Mouse (Mus musculus): Measurements from ENCODE around the gene Kifc3. TPM values are rescaled to one million over a fixed set of nuclear protein-coding genes. Genes with fewer than 3 reads are reported as not detected.

The Kifc3 gene
- 17.3 and 20.7 TPM in 2 replicates for polyA plus RNA-seq (2014; fragmentation: Nextera tagmentation; extraction: Ambion mirVana)

GRCm38 (mm10) chr8:95202649-95203275 is at the start of gene Kifc3:
TSS of gene Kifc3 (minus strand) at chr8:95202812.
- Histone ChIP-seq H3K27ac (ENCODE audit: low read depth) (no peak within 1 kb of the TSS), H3K27me3 (ENCODE audit: insufficient read depth, low read length) (no peaks in the 10 kb centered on the region), H3K4me3 (ENCODE audit: low read depth, low read length) (no peak within 1 kb of the TSS), H3K9me3 (ENCODE audit: low read depth, low read length) (no peaks in the 10 kb centered on the region), H3K4me2 (no peak within 1 kb of the TSS), H3K36me3 (ENCODE audit: insufficient read depth) (no peaks in the 10 kb centered on the region), H3K4me1 (ENCODE audit: insufficient read depth) (no peaks in the 10 kb centered on the region), H3K9ac (no peak within 1 kb of the TSS)
- ATAC-seq (ENCODE audit: insufficient read depth) (no peak), DNase-seq (no peak)
- TF ChIP-seq CTCF (IDR thresholded peaks at IDR 0.05; ENCODE audit: low read depth): no peak
- 40% methylated on average over 14 of the region's 14 CpGs for WGBS

- Histone ChIP-seq H3K36me3 (ENCODE audit: insufficient read depth) (no peaks in the 10 kb centered on the region), H3K27me3 (ENCODE audit: insufficient read depth, low read length) (no peaks in the 10 kb centered on the region), H3K9me3 (ENCODE audit: low read depth, low read length) (no peaks in the 10 kb centered on the region), H3K4me1 (ENCODE audit: insufficient read depth) (no peaks in the 10 kb centered on the region), H3K27ac (ENCODE audit: low read depth) (no peak overlapping the region), H3K4me3 (ENCODE audit: low read depth, low read length) (no peak overlapping the region), H3K9ac (no peak overlapping the region), H3K4me2 (no peak overlapping the region)
- no peak for ATAC-seq (ENCODE audit: insufficient read depth)
- 49% methylated on average over 9 of the region's 9 CpGs for WGBS
- DNase-seq: no peak
- no peak for TF ChIP-seq CTCF (IDR thresholded peaks at IDR 0.05; ENCODE audit: low read depth)
Observed at GRCm38 (mm10) chr8:95252056-95252455, 49.4 kb upstream of the Kifc3 start.

GRCm38 (mm10) chr8:95249847-95250246 is 47.2 kb upstream of the Kifc3 start:
- 44% methylated on average over 4 of the region's 4 CpGs for whole genome bisulfite sequencing
- Histone ChIP-seq H3K9me3 (ENCODE audit: low read depth, low read length) (no peaks in the 10 kb centered on the region), H3K36me3 (ENCODE audit: insufficient read depth) (no peaks in the 10 kb centered on the region), H3K27ac (ENCODE audit: low read depth) (no peak overlapping the region), H3K9ac (no peak overlapping the region), H3K27me3 (ENCODE audit: insufficient read depth, low read length) (no peaks in the 10 kb centered on the region), H3K4me2 (no peak overlapping the region), H3K4me3 (ENCODE audit: low read depth, low read length) (no peak overlapping the region), H3K4me1 (ENCODE audit: insufficient read depth) (no peaks in the 10 kb centered on the region)
- DNase-seq (peak; percentile 27), ATAC-seq (ENCODE audit: insufficient read depth) (no peak)
- peak; percentile 41 for TF ChIP-seq CTCF (IDR thresholded peaks at IDR 0.05; ENCODE audit: low read depth)

GRCm38 (mm10) chr8:95247277-95247676 is 44.7 kb upstream of the Kifc3 start:
- 61% methylated on average over 5 of the region's 5 CpGs for WGBS
- H3K4me2 ChIP-seq: no peak overlapping the region
- ATAC-seq (ENCODE audit: insufficient read depth): no peak
- no peaks in the 10 kb centered on the region for H3K4me1 ChIP-seq (ENCODE audit: insufficient read depth)
- TF ChIP-seq CTCF (IDR thresholded peaks at IDR 0.05; ENCODE audit: low read depth): no peak
- no peak overlapping the region for H3K9ac ChIP-seq
- H3K27ac ChIP-seq (ENCODE audit: low read depth): no peak overlapping the region
- no peak for DNase-seq
- H3K36me3 ChIP-seq (ENCODE audit: insufficient read depth): no peaks in the 10 kb centered on the region
- H3K4me3 ChIP-seq (ENCODE audit: low read depth, low read length): no peak overlapping the region
- H3K9me3 ChIP-seq (ENCODE audit: low read depth, low read length): no peaks in the 10 kb centered on the region
- H3K27me3 ChIP-seq (ENCODE audit: insufficient read depth, low read length): no peaks in the 10 kb centered on the region

- DNase-seq (peak; percentile 74), ATAC-seq (ENCODE audit: insufficient read depth) (peak; percentile 44; the same call in 1 of the 2 replicates)
- Histone ChIP-seq H3K27ac (ENCODE audit: low read depth) (peak overlapping the region; percentile 15; the same call in 1 of the 2 replicates), H3K9me3 (ENCODE audit: low read depth, low read length) (no peaks in the 10 kb centered on the region), H3K36me3 (ENCODE audit: insufficient read depth) (no peaks in the 10 kb centered on the region), H3K4me3 (ENCODE audit: low read depth, low read length) (no peak overlapping the region), H3K9ac (no peak overlapping the region), H3K4me1 (ENCODE audit: insufficient read depth) (no peaks in the 10 kb centered on the region), H3K4me2 (no peak overlapping the region), H3K27me3 (ENCODE audit: insufficient read depth, low read length) (no peaks in the 10 kb centered on the region)
- 56% methylated on average over 5 of the region's 5 CpGs for WGBS
- TF ChIP-seq CTCF (IDR thresholded peaks at IDR 0.05; ENCODE audit: low read depth): no peak
Observed at GRCm38 (mm10) chr8:95245180-95245579, 42.6 kb upstream of the Kifc3 start.

- ATAC-seq (ENCODE audit: insufficient read depth) (no peak), DNase-seq (no peak)
- Histone ChIP-seq H3K36me3 (ENCODE audit: insufficient read depth) (no peaks in the 10 kb centered on the region), H3K27ac (ENCODE audit: low read depth) (no peak overlapping the region), H3K4me3 (ENCODE audit: low read depth, low read length) (no peak overlapping the region), H3K4me2 (no peak overlapping the region), H3K9me3 (ENCODE audit: low read depth, low read length) (no peaks in the 10 kb centered on the region), H3K4me1 (ENCODE audit: insufficient read depth) (no peaks in the 10 kb centered on the region), H3K9ac (no peak overlapping the region), H3K27me3 (ENCODE audit: insufficient read depth, low read length) (no peaks in the 10 kb centered on the region)
- no peak for TF ChIP-seq CTCF (IDR thresholded peaks at IDR 0.05; ENCODE audit: low read depth)
- 62% methylated on average over 4 of the region's 4 CpGs for WGBS
Observed at GRCm38 (mm10) chr8:95243853-95244252, 41.2 kb upstream of the Kifc3 start.

GRCm38 (mm10) chr8:95242826-95243571 is 40.4 kb upstream of the Kifc3 start:
- DNase-seq (peak; percentile 31), ATAC-seq (ENCODE audit: insufficient read depth) (no peak)
- H3K36me3 ChIP-seq (ENCODE audit: insufficient read depth): no peaks in the 10 kb centered on the region
- 19% methylated on average over 12 of the region's 12 CpGs for WGBS
- no peaks in the 10 kb centered on the region for H3K27me3 ChIP-seq (ENCODE audit: insufficient read depth, low read length)
- TF ChIP-seq CTCF (IDR thresholded peaks at IDR 0.05; ENCODE audit: low read depth): no peak
- H3K9me3 ChIP-seq (ENCODE audit: low read depth, low read length): no peaks in the 10 kb centered on the region
- no peak overlapping the region for H3K27ac ChIP-seq (ENCODE audit: low read depth)
- no peak overlapping the region; the same call in 1 of the 2 replicates for H3K9ac ChIP-seq
- H3K4me3 ChIP-seq (ENCODE audit: low read depth, low read length): no peak overlapping the region
- H3K4me2 ChIP-seq: no peak overlapping the region
- H3K4me1 ChIP-seq (ENCODE audit: insufficient read depth): no peaks in the 10 kb centered on the region
